Mouse (Mus musculus) lung, embryonic 14.5 days (tissue): ENCODE measurements at regions not wholly inside any gene's neighbourhood (a gene's known extent, or its start where the extent isn't known, plus 50 kb on each side); places are given as distances from the start of the nearest gene placed in this dataset.

Source experiments
- ATAC-seq: fragments of 200-750 bp; cut with Nextera tagmentation; 2 replicates; pipeline ENCODE4 v1.8.0; 2017; ENCODE audit warnings: mild to moderate bottlenecking, moderate TSS enrichment, moderate library complexity; ENCODE audit not compliant: insufficient read depth
- DNase-seq: peaks from one replicate; pipeline ENCODE4 v3.0.0-alpha.2; 2015
- H3K27ac ChIP-seq: fragments of 300-500 bp; sonication (generic); 2 replicates; pipeline ENCODE4 v1.5.1; 2014; ENCODE audit warnings: low read depth, mild to moderate bottlenecking, moderate library complexity
- H3K27me3 ChIP-seq: fragments of 300-500 bp; sonication (generic); 2 replicates; pipeline ENCODE4 v1.6.1; 2014; ENCODE audit warnings: low read length, control low read depth; ENCODE audit not compliant: insufficient read depth
- H3K36me3 ChIP-seq: fragments of 300-500 bp; sonication (generic); 2 replicates; pipeline ENCODE4 v1.6.1; 2014; ENCODE audit warnings: control low read depth; ENCODE audit not compliant: insufficient read depth
- H3K4me1 ChIP-seq: fragments of 300-500 bp; sonication (generic); 2 replicates; pipeline ENCODE4 v1.6.1; 2014; ENCODE audit warnings: antibody characterized with exemption, control low read depth; ENCODE audit not compliant: insufficient read depth
- H3K4me2 ChIP-seq: fragments of 300-500 bp; sonication (generic); 2 replicates; pipeline ENCODE4 v1.6.1; 2014; ENCODE audit warnings: mild to moderate bottlenecking
- H3K4me3 ChIP-seq: fragments of 300-500 bp; sonication (generic); 2 replicates; pipeline ENCODE4 v1.5.1; 2014; ENCODE audit warnings: low read depth, low read length
- H3K9ac ChIP-seq: fragments of 300-500 bp; sonication (generic); 2 replicates; pipeline ENCODE4 v1.6.1; 2014
- H3K9me3 ChIP-seq: fragments of 300-500 bp; sonication (generic); 2 replicates; pipeline ENCODE4 v1.6.1; 2016; ENCODE audit warnings: low read depth, low read length, control low read depth
- CTCF ChIP-seq: IDR thresholded peaks from 2 replicates; pipeline ENCODE4 v1.5.1; 2016; ENCODE audit warnings: antibody characterized with exemption, low read depth
- WGBS: fragments of 180-500 bp; shearing (Covaris S2); extraction: QIAGEN DNeasy Blood & Tissue Kit; methylation state at CpG from one replicate; pipeline ENCODE4 v1.1.7; 2014; 5-methylcytosine and 5-hydroxymethylcytosine counted together

- Histone ChIP-seq H3K4me3 (no peak overlapping the region), H3K27me3 (no peaks in the 10 kb centered on the region), H3K4me1 (peaks cover 21% of the 10 kb centered on the region), H3K9me3 (no peaks in the 10 kb centered on the region), H3K4me2 (no peak overlapping the region), H3K36me3 (no peaks in the 10 kb centered on the region), H3K27ac (0 out of 2 replicates have a peak overlapping the region, but pooled peaks have one; percentile 10), H3K9ac (no peak overlapping the region)
- 46% methylated on average over 13 of the region's 13 CpGs for WGBS
- peak; percentile 23; the same call in 1 of the 2 replicates for ATAC-seq
- no peak for DNase-seq
- TF ChIP-seq CTCF = no peak
These were observed 116.9 kb upstream of the Haao start for GRCm38 (mm10) chr17:83964454-83965211.

- H3K9me3 ChIP-seq = no peaks in the 10 kb centered on the region
- peaks cover 26% of the 10 kb centered on the region for H3K4me1 ChIP-seq
- DNase-seq = no peak
- H3K9ac ChIP-seq = no peak overlapping the region
- H3K36me3 ChIP-seq = no peaks in the 10 kb centered on the region
- H3K27ac ChIP-seq = no peak overlapping the region
- 70% methylated on average over 8 of the region's 8 CpGs for WGBS
- H3K27me3 ChIP-seq = no peaks in the 10 kb centered on the region
- TF ChIP-seq CTCF = no peak
- no peak overlapping the region for H3K4me3 ChIP-seq
- H3K4me2 ChIP-seq = no peak overlapping the region
- no peak for ATAC-seq
These were observed 115.8 kb upstream of the Haao start for GRCm38 (mm10) chr17:83963561-83963960.

DNA sequence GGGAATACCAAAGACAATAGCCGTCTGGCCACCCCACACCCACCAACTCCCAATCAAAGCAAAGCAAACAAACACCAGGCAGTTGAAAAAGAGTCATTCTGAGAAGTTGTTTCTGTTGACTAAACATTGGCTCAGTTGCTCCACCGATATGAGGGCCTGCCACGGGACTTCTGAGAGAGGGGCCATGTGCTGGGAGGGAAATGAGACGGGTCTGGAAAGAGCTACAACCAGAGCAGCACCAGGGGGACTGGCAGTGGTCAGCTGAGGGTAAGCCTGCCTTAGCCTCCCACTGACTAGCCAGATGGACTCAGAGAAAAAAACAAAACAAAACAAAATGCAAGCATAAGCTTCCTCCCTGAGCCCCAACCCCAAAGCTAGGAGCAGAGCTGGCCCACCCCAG lies 115.1 kb upstream of the Haao start:
- H3K27me3 ChIP-seq = no peaks in the 10 kb centered on the region
- no peak overlapping the region for H3K4me2 ChIP-seq
- H3K27ac ChIP-seq = peak overlapping the region; percentile 13; the same call in 1 of the 2 replicates
- H3K9ac ChIP-seq = no peak overlapping the region
- H3K9me3 ChIP-seq = no peaks in the 10 kb centered on the region
- no peak overlapping the region for H3K4me3 ChIP-seq
- H3K4me1 ChIP-seq = peaks cover 33% of the 10 kb centered on the region
- WGBS = 22% methylated on average over 4 of the region's 4 CpGs
- no peak for TF ChIP-seq CTCF
- no peak for ATAC-seq
- H3K36me3 ChIP-seq = no peaks in the 10 kb centered on the region
- DNase-seq = no peak

- 86% methylated on average over 6 of the region's 6 CpGs for WGBS
These were observed 114.4 kb upstream of the Haao start for GRCm38 (mm10) chr17:83962126-83962525.

GRCm38 (mm10) chr17:83960821-83961220 lies 113.1 kb upstream of the Haao start:
- Histone ChIP-seq H3K9ac (no peak overlapping the region), H3K27ac (no peak overlapping the region), H3K9me3 (no peaks in the 10 kb centered on the region), H3K27me3 (no peaks in the 10 kb centered on the region), H3K36me3 (no peaks in the 10 kb centered on the region), H3K4me3 (no peak overlapping the region), H3K4me1 (peaks cover 46% of the 10 kb centered on the region), H3K4me2 (no peak overlapping the region)
- ATAC-seq (no peak), DNase-seq (no peak)
- 68% methylated on average over 7 of the region's 7 CpGs for WGBS
- no peak for TF ChIP-seq CTCF

More at GRCm38 (mm10) chr17:83962126-83962525, 114.4 kb upstream of the Haao start:
- no peak overlapping the region for H3K4me3 ChIP-seq
- H3K4me1 ChIP-seq = peaks cover 34% of the 10 kb centered on the region
- H3K36me3 ChIP-seq = no peaks in the 10 kb centered on the region
- H3K9me3 ChIP-seq = no peaks in the 10 kb centered on the region
- H3K27ac ChIP-seq = no peak overlapping the region
- H3K27me3 ChIP-seq = no peaks in the 10 kb centered on the region
- ATAC-seq (no peak), DNase-seq (no peak)
- no peak overlapping the region for H3K9ac ChIP-seq
- TF ChIP-seq CTCF = no peak
- H3K4me2 ChIP-seq = no peak overlapping the region

- Histone ChIP-seq H3K4me3 (no peak overlapping the region), H3K27ac (peak overlapping the region; percentile 52), H3K36me3 (no peaks in the 10 kb centered on the region), H3K4me1 (peaks cover 51% of the 10 kb centered on the region), H3K9me3 (no peaks in the 10 kb centered on the region), H3K4me2 (no peak overlapping the region), H3K9ac (no peak overlapping the region), H3K27me3 (no peaks in the 10 kb centered on the region)
- no peak for TF ChIP-seq CTCF
- ATAC-seq = no peak
- DNase-seq = no peak
- 24% methylated on average over 3 of the region's 3 CpGs for WGBS
These were observed 112.4 kb upstream of the Haao start for GRCm38 (mm10) chr17:83960158-83960557.

DNA sequence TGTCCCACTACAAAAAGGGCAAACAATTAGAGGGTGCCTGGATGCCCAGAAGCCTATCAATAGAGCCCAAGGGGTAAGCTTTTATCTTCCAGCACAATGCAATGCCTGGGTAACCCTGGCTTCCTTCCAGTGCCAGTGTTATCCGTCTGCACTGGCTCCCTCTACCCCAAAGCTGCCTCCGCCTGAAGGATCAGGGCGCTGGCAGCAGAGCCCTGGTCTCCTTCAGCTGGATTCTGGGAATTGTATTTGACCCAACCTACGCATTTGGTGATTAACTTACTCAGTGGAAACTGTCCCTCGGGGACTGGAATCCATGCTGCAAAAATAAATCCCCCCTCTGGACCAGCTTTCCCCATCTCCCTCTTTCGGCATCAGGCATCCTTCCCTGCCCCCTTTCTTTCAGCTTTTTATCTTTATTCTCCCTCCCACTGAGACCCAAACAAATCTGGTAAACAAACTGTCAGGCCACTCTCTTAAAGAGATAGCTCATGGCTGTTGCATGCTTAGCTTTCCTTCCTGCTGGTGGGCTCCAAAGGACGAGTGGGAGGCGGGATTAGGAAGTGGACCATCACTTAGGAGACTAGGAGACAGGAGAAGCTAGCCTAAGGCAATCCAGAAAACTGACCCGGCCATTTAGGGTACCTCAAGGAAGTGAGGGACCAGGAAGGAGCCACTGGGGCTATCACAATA lies 111.5 kb upstream of the Haao start:
- no peaks in the 10 kb centered on the region for H3K36me3 ChIP-seq
- no peak overlapping the region for H3K9ac ChIP-seq
- H3K4me1 ChIP-seq = peaks cover 54% of the 10 kb centered on the region
- TF ChIP-seq CTCF = no peak
- DNase-seq (peak; percentile 81), ATAC-seq (peak; percentile 29; the same call in 1 of the 2 replicates)
- no peaks in the 10 kb centered on the region for H3K27me3 ChIP-seq
- H3K9me3 ChIP-seq = no peaks in the 10 kb centered on the region
- H3K27ac ChIP-seq = peak overlapping the region; percentile 52
- 30% methylated on average over 9 of the region's 9 CpGs for WGBS
- no peak overlapping the region for H3K4me3 ChIP-seq
- H3K4me2 ChIP-seq = peak overlapping the region; percentile 27; the same call in 1 of the 2 replicates
